12 mouse cellular contexts compared by ENCODE assay signal in genomic region chr16:14265203-14265920, GRCm38 (mm10). TPM values are rescaled to one million over a fixed set of nuclear protein-coding genes. Genes with fewer than 3 reads are reported as not detected.
DNase-seq lines count a peak whose midpoint lies in the region; ATAC-seq lines count a peak whose summit lies in the region.
"Had no signal": no experiment of that assay in that cellular context is flagged by ENCODE, and none has a peak within 500 bp of the region (broad histone marks: within the 10 kb centered on the region; RNA-seq: fewer than 3 reads in every experiment).

No protein-coding gene starts in this region.

- no peak overlapping the region for H3K4me3 ChIP-seq in heart, embryonic 10.5 days
- H3K4me3 ChIP-seq in midbrain, embryonic 14.5 days (replicated peaks; ENCODE audit: low read depth, low read length), result no peak overlapping the region
- H3K4me3 ChIP-seq in midbrain, embryonic 10.5 days, result no peak overlapping the region
- H3K4me3 ChIP-seq: limb, embryonic 15.5 days; neural tube, embryonic 12.5 days had no signal

- no peaks in the 10 kb centered on the region for H3K4me1 ChIP-seq in heart, embryonic 10.5 days
- H3K4me1 ChIP-seq in midbrain, embryonic 14.5 days (ENCODE audit: control insufficient read depth, insufficient read depth, low read length), result no peaks in the 10 kb centered on the region
- H3K4me1 ChIP-seq in midbrain, embryonic 10.5 days, result no peaks in the 10 kb centered on the region
- H3K4me1 ChIP-seq: limb, embryonic 15.5 days; neural tube, embryonic 12.5 days had no signal

- peaks cover 89% of the 10 kb centered on the region for H3K27me3 ChIP-seq in heart, embryonic 10.5 days (ENCODE audit: insufficient read depth, poor library complexity, severe bottlenecking)
- no peaks in the 10 kb centered on the region for H3K27me3 ChIP-seq in midbrain, embryonic 14.5 days (ENCODE audit: control insufficient read depth, insufficient read depth, low read length)
- no peaks in the 10 kb centered on the region for H3K27me3 ChIP-seq in midbrain, embryonic 10.5 days (ENCODE audit: low read depth, poor library complexity, severe bottlenecking)
- H3K27me3 ChIP-seq: limb, embryonic 15.5 days; neural tube, embryonic 12.5 days had no signal

- H3K36me3 ChIP-seq in heart, embryonic 10.5 days, result no peaks in the 10 kb centered on the region
- no peaks in the 10 kb centered on the region for H3K36me3 ChIP-seq in midbrain, embryonic 14.5 days (ENCODE audit: control insufficient read depth, insufficient read depth, low read length)
- H3K36me3 ChIP-seq in midbrain, embryonic 10.5 days, result no peaks in the 10 kb centered on the region
- H3K36me3 ChIP-seq: limb, embryonic 15.5 days; neural tube, embryonic 12.5 days had no signal

- H3K9me3 ChIP-seq in heart, embryonic 10.5 days, result no peaks in the 10 kb centered on the region
- no peaks in the 10 kb centered on the region for H3K9me3 ChIP-seq in midbrain, embryonic 14.5 days (ENCODE audit: control insufficient read depth, low read length)
- 0 out of 2 replicates have a peak, but pooled peaks cover 2% of the 10 kb centered on the region for H3K9me3 ChIP-seq in midbrain, embryonic 10.5 days (replicated peaks)
- H3K9me3 ChIP-seq: limb, embryonic 15.5 days; neural tube, embryonic 12.5 days had no signal

- intact Hi-C loops in heart, postnatal 36 days (cut with DNase I), result no loop called here

- ATAC-seq in midbrain, embryonic 14.5 days (ENCODE audit: low FRiP score, low TSS enrichment), result no peak
- ATAC-seq: activated CD4-positive, CD25-positive, alpha-beta regulatory T cell, adult 4 months; intestine, embryonic 16.5 days had no signal

- H3K27ac ChIP-seq in heart, embryonic 10.5 days, result no peak overlapping the region
- H3K27ac ChIP-seq in midbrain, embryonic 14.5 days (replicated peaks; ENCODE audit: low read depth, low read length), result no peak overlapping the region
- no peak overlapping the region for H3K27ac ChIP-seq in midbrain, embryonic 10.5 days (replicated peaks)
- H3K27ac ChIP-seq: limb, embryonic 15.5 days; neural tube, embryonic 12.5 days had no signal

- H3K9ac ChIP-seq in midbrain, embryonic 14.5 days (replicated peaks; ENCODE audit: low read length), result no peak overlapping the region
- H3K9ac ChIP-seq: limb, embryonic 15.5 days; neural tube, embryonic 12.5 days had no signal

- 4% methylated on average over 4 of the region's 4 CpGs for WGBS in heart, embryonic 10.5 days
- WGBS in midbrain, embryonic 14.5 days, result 47% methylated on average over 4 of the region's 4 CpGs
- 57% methylated on average over 4 of the region's 4 CpGs for WGBS in midbrain, embryonic 10.5 days

- H3K4me2 ChIP-seq in midbrain, embryonic 14.5 days (ENCODE audit: low read length), result no peak overlapping the region
- H3K4me2 ChIP-seq: limb, embryonic 15.5 days; neural tube, embryonic 12.5 days had no signal

- peak; percentile 84 for DNase-seq in heart, embryonic 10.5 days (ENCODE audit: low spot score)
- DNase-seq in heart, postnatal 36 days, result no peak
- peak; percentile 20 for DNase-seq in midbrain, embryonic 14.5 days
- no peak for DNase-seq in midbrain, embryonic 10.5 days (ENCODE audit: low spot score)
- DNase-seq in c-Kit-positive CD71-negative TER-119-negative erythroid progenitor cells, embryonic 14.5 days (ENCODE audit: low read depth), result peak; percentile 9
- no peak for DNase-seq in thymus, postnatal 4 days
- DNase-seq in urinary bladder, postnatal 14 days (ENCODE audit: low spot score), result no peak

RNA-seq across cellular contexts. Expression of gene Myh11, which starts 25.8 kb away (rescaled TPM):
- 0.23 and 0.70 TPM in 2 replicates for polyA plus RNA-seq in heart, embryonic 10.5 days (2016; fragmentation: Nextera tagmentation; extraction: Ambion mirVana)
- 10 to 100 TPM; 25.4 to 28.1 TPM for total RNA-seq in heart, postnatal 36 days (2021)
- 0.03 and 0.50 TPM in 2 replicates for polyA plus RNA-seq in midbrain, embryonic 14.5 days (2014; fragmentation: Nextera tagmentation; extraction: Ambion mirVana)
- 0.02 and 0.21 TPM in 2 replicates for polyA plus RNA-seq in midbrain, embryonic 10.5 days (2016; fragmentation: Nextera tagmentation; extraction: Ambion mirVana)
- total RNA-seq: megakaryocyte, adult 5-6 weeks had no signal
- polyA plus RNA-seq: activated CD4-positive, CD25-positive, alpha-beta regulatory T cell, adult 4 months had no signal

RNA-seq across cellular contexts. Expression of gene Fopnl, which starts 51.8 kb away (rescaled TPM):
- polyA plus RNA-seq in heart, embryonic 10.5 days (2016; fragmentation: Nextera tagmentation; extraction: Ambion mirVana), result 111 and 119 TPM in 2 replicates
- 10 to 100 TPM; 58.7 to 69.8 TPM for total RNA-seq in heart, postnatal 36 days (2021)
- polyA plus RNA-seq in midbrain, embryonic 14.5 days (2014; fragmentation: Nextera tagmentation; extraction: Ambion mirVana), result 210 and 229 TPM in 2 replicates
- 143 and 169 TPM in 2 replicates for polyA plus RNA-seq in midbrain, embryonic 10.5 days (2016; fragmentation: Nextera tagmentation; extraction: Ambion mirVana)

Comparison
In these comparisons a context has a peak if more than half of its experiments do, and no peak if none do; other contexts are left out.
1. DNase-seq: peak in heart, embryonic 10.5 days (single experiment), midbrain, embryonic 14.5 days (single experiment) and c-Kit-positive CD71-negative TER-119-negative erythroid progenitor cells, embryonic 14.5 days (single experiment); none in heart, postnatal 36 days (0 of 2), midbrain, embryonic 10.5 days (single experiment), thymus, postnatal 4 days (single experiment) and urinary bladder, postnatal 14 days (single experiment).